Mouse (Mus musculus) granulocyte monocyte progenitor cell, adult 5-6 weeks (primary cell): ENCODE data around the gene 6030408B16Rik. TPM values are rescaled to one million over a fixed set of nuclear protein-coding genes. Genes with fewer than 3 reads are reported as not detected.

Source experiments
- ATAC-seq: replicated peaks from 2 replicates; pipeline ENCODE4 v1.8.0; 2016; ENCODE audit warnings: mild to moderate bottlenecking, moderate TSS enrichment, inconsistent platforms; ENCODE audit not compliant: poor library complexity, severe bottlenecking
- total RNA-seq, 2 experiments: library from RNA; stranded (forward) in 1 of 2; stranded (reverse) in 1 of 2; fragments of 200-712, 200-1000 nt in 1 of 2; fragments of >200 nt in 1 of 2; fragmentation: Nextera tagmentation in 1 of 2; gene quantifications; 2 replicates each; pipeline ENCODE4 v1.2.3; 2014 to 2017

6030408B16Rik gene
- total RNA-seq, 2 experiments from 2014 or later = 0.60 TPM; not detected in 1

GRCm38 (mm10) chr15:101266132-101266963 lies 26.7 kb upstream of the 6030408B16Rik start:
- ATAC-seq = peak; percentile 72

- 0 out of 2 replicates have a peak, but pooled peaks have one; percentile 6 for ATAC-seq
Measured at GRCm38 (mm10) chr15:101267053-101268032, 25.7 kb upstream of the 6030408B16Rik start.

DNA sequence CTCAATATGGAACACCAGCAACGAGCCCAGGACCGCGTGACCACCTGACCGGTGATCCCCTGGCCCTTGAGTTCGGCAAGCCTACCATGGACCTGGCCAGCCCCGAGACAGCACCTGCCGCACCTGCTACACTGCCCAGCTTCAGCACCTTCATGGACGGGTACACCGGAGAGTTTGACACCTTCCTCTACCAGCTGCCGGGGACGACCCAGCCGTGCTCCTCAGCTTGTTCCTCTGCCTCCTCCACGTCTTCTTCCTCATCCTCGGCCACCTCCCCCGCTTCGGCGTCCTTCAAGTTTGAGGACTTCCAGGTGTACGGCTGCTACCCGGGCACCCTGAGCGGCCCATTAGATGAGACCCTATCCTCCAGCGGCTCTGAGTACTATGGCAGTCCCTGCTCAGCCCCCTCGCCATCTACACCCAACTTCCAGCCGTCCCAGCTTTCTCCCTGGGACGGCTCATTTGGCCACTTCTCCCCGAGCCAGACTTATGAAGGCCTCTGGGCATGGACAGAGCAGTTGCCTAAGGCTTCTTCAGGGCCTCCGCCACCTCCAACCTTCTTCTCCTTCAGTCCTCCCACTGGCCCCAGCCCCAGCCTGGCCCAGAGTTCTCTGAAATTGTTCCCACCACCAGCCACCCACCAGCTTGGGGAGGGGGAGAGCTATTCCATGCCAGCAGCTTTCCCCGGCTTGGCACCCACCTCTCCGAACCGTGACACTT lies 22.8 kb upstream of the 6030408B16Rik start:
- no peak for ATAC-seq

GRCm38 (mm10) chr15:101271107-101271506 lies 21.9 kb upstream of the 6030408B16Rik start:
- no peak for ATAC-seq

GRCm38 (mm10) chr15:101271513-101271912 lies 21.5 kb upstream of the 6030408B16Rik start:
- no peak for ATAC-seq

GRCm38 (mm10) chr15:101274380-101274779 lies 18.6 kb upstream of the 6030408B16Rik start:
- ATAC-seq = no peak

GRCm38 (mm10) chr15:101277351-101277899 lies 15.6 kb upstream of the 6030408B16Rik start:
- no peak for ATAC-seq

DNA sequence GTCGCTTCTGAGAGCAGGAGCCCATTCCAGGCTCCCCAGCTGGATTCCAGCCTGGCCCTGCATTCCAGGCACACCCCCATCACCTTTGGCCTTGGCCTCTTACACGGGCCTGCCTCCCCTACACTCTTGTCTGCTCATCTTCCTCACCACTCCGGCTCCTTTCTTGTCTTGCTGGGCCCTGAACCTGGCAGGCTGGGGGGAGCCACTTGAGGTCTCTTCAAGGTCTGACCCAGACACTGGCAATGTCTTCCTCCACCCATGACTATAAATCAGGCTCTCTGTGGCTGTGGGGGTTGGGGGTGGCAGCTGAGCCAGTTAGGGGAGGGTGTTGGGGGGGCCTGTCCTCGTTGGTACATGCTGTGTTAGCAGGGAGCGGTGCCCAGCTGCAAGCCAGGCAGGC lies 14.4 kb upstream of the 6030408B16Rik start:
- no peak for ATAC-seq

GRCm38 (mm10) chr15:101279430-101279999 lies 13.5 kb upstream of the 6030408B16Rik start:
- ATAC-seq = no peak

GRCm38 (mm10) chr15:101282471-101282870 lies 10.5 kb upstream of the 6030408B16Rik start:
- ATAC-seq = no peak

- ATAC-seq = peak; percentile 36; the same call in 1 of the 2 replicates
Measured at GRCm38 (mm10) chr15:101283183-101283910, 9.7 kb upstream of the 6030408B16Rik start.

GRCm38 (mm10) chr15:101283911-101284750 lies 8.9 kb upstream of the 6030408B16Rik start, which contains the start of gene Atg101:
Atg101 (plus strand) TSS chr15:101284272.
- ATAC-seq = peak; percentile 92

DNA sequence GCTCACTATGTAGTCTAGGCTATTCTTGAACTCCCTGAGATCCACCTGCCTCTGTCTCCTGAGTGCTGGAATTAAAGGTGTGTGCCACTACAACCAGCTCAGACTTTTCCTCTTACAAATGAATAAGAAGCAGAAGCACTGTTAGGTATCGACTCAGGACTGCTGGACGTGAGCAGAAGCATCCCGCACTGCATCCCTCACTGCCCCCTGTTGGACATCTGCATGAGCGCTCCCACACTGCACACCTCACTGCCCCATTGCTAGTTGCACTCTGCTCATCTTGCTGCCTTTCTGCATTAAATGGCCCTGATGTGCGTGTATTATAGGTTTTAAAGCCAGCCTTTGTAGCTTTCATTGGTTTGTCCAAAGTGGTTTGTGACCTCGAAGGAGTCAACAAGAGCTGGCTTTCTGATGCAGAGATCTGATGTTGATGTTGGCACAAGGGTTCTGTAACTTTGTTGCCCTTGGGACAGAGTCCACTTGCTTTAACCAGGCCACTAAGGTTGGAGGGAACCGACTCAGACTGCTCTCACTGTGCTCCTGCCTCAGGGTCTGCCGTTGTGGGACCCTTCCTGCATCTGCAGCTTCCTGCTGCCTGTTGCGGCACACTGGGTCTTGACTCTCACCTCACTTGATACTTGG lies 6.8 kb upstream of the 6030408B16Rik start:
- ATAC-seq = peak; percentile 41

DNA sequence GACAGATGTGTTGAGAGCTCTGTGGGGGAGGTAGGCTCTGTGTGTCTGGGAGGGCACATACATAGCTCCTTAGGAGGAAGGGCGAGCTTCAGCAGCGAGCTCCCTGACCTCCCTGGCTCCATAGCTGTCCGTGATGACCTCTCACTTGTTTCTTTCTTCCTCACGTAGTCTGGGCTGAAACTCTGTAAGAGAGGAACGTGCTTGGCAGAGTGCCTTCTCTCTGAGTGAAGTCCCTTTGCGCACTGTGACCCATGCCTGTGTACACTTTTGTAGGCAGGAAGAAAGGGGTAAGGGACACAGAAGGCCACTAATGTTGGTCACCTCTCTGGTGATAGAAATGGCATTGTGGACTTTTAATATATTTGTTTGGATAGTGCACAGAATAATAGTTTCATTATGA lies 5.7 kb upstream of the 6030408B16Rik start:
- ATAC-seq = no peak

GRCm38 (mm10) chr15:101290354-101290753 lies 2.7 kb upstream of the 6030408B16Rik start:
- no peak for ATAC-seq

- ATAC-seq = no peak
Measured at GRCm38 (mm10) chr15:101292012-101292411, 1.0 kb upstream of the 6030408B16Rik start.
